Mouse (Mus musculus) stomach, postnatal 0 days (tissue): Measurements from ENCODE around the gene Mpdz. TPM values are rescaled to one million over a fixed set of nuclear protein-coding genes. Genes with fewer than 3 reads are reported as not detected.

Source experiments
- ATAC-seq: fragments of 200-750 bp; cut with Nextera tagmentation; 2 replicates; pipeline ENCODE4 v1.8.0; 2017; ENCODE audit not compliant: low FRiP score, low TSS enrichment
- DNase-seq: peaks from one replicate; pipeline ENCODE4 v3.0.0-alpha.2; 2016; ENCODE audit warnings: low spot score
- H3K27ac ChIP-seq: fragments of 300-500 bp; sonication (generic); replicated peaks from 2 replicates; pipeline ENCODE4 v1.5.1; 2014; ENCODE audit warnings: mild to moderate bottlenecking, control low read depth
- H3K27me3 ChIP-seq: fragments of 300-500 bp; sonication (generic); 2 replicates; pipeline ENCODE4 v1.6.1; 2014; ENCODE audit warnings: low read length; ENCODE audit not compliant: control insufficient read depth, insufficient read depth
- H3K36me3 ChIP-seq: fragments of 300-500 bp; sonication (generic); 2 replicates; pipeline ENCODE4 v1.6.1; 2014; ENCODE audit warnings: low read length, mixed read lengths; ENCODE audit not compliant: control insufficient read depth, insufficient read depth
- H3K4me1 ChIP-seq: fragments of 300-500 bp; sonication (generic); replicated peaks from 2 replicates; pipeline ENCODE4 v1.6.1; 2014; ENCODE audit warnings: antibody characterized with exemption; ENCODE audit not compliant: control insufficient read depth, insufficient read depth
- H3K4me2 ChIP-seq: fragments of 300-500 bp; sonication (generic); replicated peaks from 2 replicates; pipeline ENCODE4 v1.6.1; 2014; ENCODE audit warnings: low read depth, mild to moderate bottlenecking, control low read depth, moderate library complexity
- H3K4me3 ChIP-seq: fragments of 300-500 bp; sonication (generic); 2 replicates; pipeline ENCODE4 v1.5.1; 2014; ENCODE audit warnings: low read depth, low read length, control low read depth
- H3K9ac ChIP-seq: fragments of 300-500 bp; sonication (generic); 2 replicates; pipeline ENCODE4 v1.6.1; 2014; ENCODE audit warnings: mild to moderate bottlenecking, low read length, control low read depth, mixed read lengths
- H3K9me3 ChIP-seq: fragments of 300-500 bp; sonication (generic); 2 replicates; pipeline ENCODE4 v1.6.1; 2016; ENCODE audit warnings: low read length; ENCODE audit not compliant: control insufficient read depth
- CTCF ChIP-seq: IDR thresholded peaks from 2 replicates; pipeline ENCODE4 v1.5.1; 2016; ENCODE audit warnings: antibody characterized with exemption, low read depth, mild to moderate bottlenecking, moderate library complexity
- EP300 ChIP-seq: optimal IDR thresholded peaks from 2 replicates; pipeline ENCODE3; 2016; ENCODE audit warnings: antibody characterized with exemption
- WGBS: fragments of 180-500 bp; shearing (Covaris S2); extraction: QIAGEN DNeasy Blood & Tissue Kit; methylation state at CpG from one replicate; pipeline ENCODE4 v1.1.7; 2014; 5-methylcytosine and 5-hydroxymethylcytosine counted together
- polyA plus RNA-seq: library from polyadenylated mRNA; unstranded; fragments of >200 nt; fragmentation: Nextera tagmentation; extraction: Ambion mirVana; gene quantifications from 2 replicates; pipeline ENCODE4 v1.2.1, GENCODE M21; 2015

The Mpdz gene
- polyA plus RNA-seq, 1 experiment from 2014 or later = 6.2 TPM

GRCm38 (mm10) chr4:81314618-81315017, 128.0 kb downstream of the Mpdz start:
- 71% methylated on average over 5 of the region's 5 CpGs for WGBS
- H3K27ac ChIP-seq = no peak overlapping the region
- H3K9ac ChIP-seq = no peak overlapping the region
- H3K9me3 ChIP-seq = no peaks in the 10 kb centered on the region
- H3K4me3 ChIP-seq = no peak overlapping the region
- no peak overlapping the region for H3K4me2 ChIP-seq
- DNase-seq (no peak), ATAC-seq (no peak)
- H3K27me3 ChIP-seq = no peaks in the 10 kb centered on the region
- TF ChIP-seq EP300 = no peak
- no peak for TF ChIP-seq CTCF
- no peaks in the 10 kb centered on the region for H3K36me3 ChIP-seq
- no peaks in the 10 kb centered on the region for H3K4me1 ChIP-seq

GRCm38 (mm10) chr4:81313246-81313645, 129.4 kb downstream of the Mpdz start:
- 71% methylated on average over 4 of the region's 4 CpGs for WGBS
- Histone ChIP-seq H3K27ac (no peak overlapping the region), H3K9ac (no peak overlapping the region), H3K27me3 (no peaks in the 10 kb centered on the region), H3K36me3 (no peaks in the 10 kb centered on the region), H3K4me3 (no peak overlapping the region), H3K4me2 (no peak overlapping the region), H3K4me1 (no peaks in the 10 kb centered on the region), H3K9me3 (no peaks in the 10 kb centered on the region)
- DNase-seq (no peak), ATAC-seq (no peak)
- TF ChIP-seq CTCF (no peak), EP300 (no peak)

GRCm38 (mm10) chr4:81310168-81310474, 132.5 kb downstream of the Mpdz start:
- WGBS = 51% methylated on average over 2 of the region's 2 CpGs

GRCm38 (mm10) chr4:81309473-81310167, 133.0 kb downstream of the Mpdz start:
- TF ChIP-seq CTCF = no peak
- Histone ChIP-seq H3K27me3 (no peaks in the 10 kb centered on the region), H3K9ac (no peak overlapping the region), H3K4me2 (no peak overlapping the region), H3K4me3 (no peak overlapping the region), H3K9me3 (no peaks in the 10 kb centered on the region), H3K36me3 (no peaks in the 10 kb centered on the region), H3K4me1 (no peaks in the 10 kb centered on the region), H3K27ac (no peak overlapping the region)
- ATAC-seq (no peak), DNase-seq (no peak)
- 54% methylated on average over 12 of the region's 12 CpGs for WGBS

More at GRCm38 (mm10) chr4:81310168-81310474, 132.5 kb downstream of the Mpdz start:
- Histone ChIP-seq H3K4me3 (no peak overlapping the region), H3K9ac (no peak overlapping the region), H3K27ac (no peak overlapping the region), H3K4me2 (no peak overlapping the region), H3K4me1 (no peaks in the 10 kb centered on the region), H3K27me3 (no peaks in the 10 kb centered on the region), H3K36me3 (no peaks in the 10 kb centered on the region), H3K9me3 (no peaks in the 10 kb centered on the region)
- DNase-seq = no peak
- TF ChIP-seq EP300 = no peak
- no peak for TF ChIP-seq CTCF
- ATAC-seq = no peak

- WGBS = 71% methylated on average over 10 of the region's 10 CpGs
- Histone ChIP-seq H3K4me3 (no peak overlapping the region), H3K9ac (no peak overlapping the region), H3K36me3 (no peaks in the 10 kb centered on the region), H3K27ac (no peak overlapping the region), H3K9me3 (no peaks in the 10 kb centered on the region), H3K4me2 (no peak overlapping the region), H3K27me3 (no peaks in the 10 kb centered on the region), H3K4me1 (no peaks in the 10 kb centered on the region)
- DNase-seq = no peak
- ATAC-seq = no peak
- TF ChIP-seq EP300 (no peak), CTCF (no peak)
Measured at GRCm38 (mm10) chr4:81307596-81308265, 134.9 kb downstream of the Mpdz start.

GRCm38 (mm10) chr4:81302056-81302455, 140.6 kb downstream of the Mpdz start:
- no peak for TF ChIP-seq EP300
- no peak for TF ChIP-seq CTCF
- H3K36me3 ChIP-seq = peaks cover 3% of the 10 kb centered on the region; the same call in 1 of the 2 replicates
- no peak overlapping the region for H3K4me2 ChIP-seq
- ATAC-seq (no peak), DNase-seq (no peak)
- no peaks in the 10 kb centered on the region for H3K9me3 ChIP-seq
- H3K9ac ChIP-seq = no peak overlapping the region
- H3K4me1 ChIP-seq = no peaks in the 10 kb centered on the region
- H3K27me3 ChIP-seq = no peaks in the 10 kb centered on the region
- WGBS = 72% methylated on average over 3 of the region's 3 CpGs
- H3K27ac ChIP-seq = no peak overlapping the region
- H3K4me3 ChIP-seq = no peak overlapping the region
